ENCODE assay signal across 24 mouse cellular contexts in the genomic region with DNA sequence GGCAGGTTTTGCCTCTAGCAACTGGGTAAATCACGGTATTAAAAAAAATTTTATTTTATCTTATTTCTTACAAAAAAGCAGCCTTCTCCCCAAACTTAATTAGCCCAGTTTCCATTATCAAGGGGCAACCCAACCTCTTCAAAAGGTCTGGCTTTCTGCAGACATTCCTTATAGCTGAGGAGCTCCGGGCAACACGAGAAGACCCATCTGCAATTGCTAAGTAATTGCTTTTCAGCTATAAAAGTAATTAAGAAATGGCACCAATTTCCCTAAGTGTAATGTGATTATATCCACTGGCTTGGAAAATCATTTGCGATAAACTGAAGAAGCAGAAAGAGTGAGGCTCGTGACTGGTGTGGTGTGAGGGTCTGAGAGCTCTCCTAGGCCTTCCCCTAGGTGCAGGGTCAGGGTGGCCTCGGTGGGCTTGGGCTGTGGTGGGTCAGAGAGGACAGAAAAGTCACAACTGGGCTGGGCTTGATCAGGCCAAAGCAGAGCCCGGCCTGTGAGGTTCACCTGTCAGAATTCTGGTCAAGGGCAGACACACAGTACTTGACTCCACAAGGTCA.
DNase-seq lines count a peak whose midpoint lies in the region; ATAC-seq and TF ChIP-seq lines count a peak whose summit lies in the region.
"Had no signal": no experiment of that assay in that cellular context is flagged by ENCODE, and none has a peak within 500 bp of the region (broad histone marks: within the 10 kb centered on the region; RNA-seq: fewer than 3 reads in every experiment).

No protein-coding gene starts in this region.

- TF ChIP-seq CTCF in hindbrain, postnatal 0 days (IDR thresholded peaks at IDR 0.05; ENCODE audit: low read depth) = no peak

- 75% methylated on average over 7 of the region's 7 CpGs for WGBS in hindbrain, embryonic 14.5 days
- WGBS in hindbrain, embryonic 12.5 days = 82% methylated on average over 7 of the region's 7 CpGs
- WGBS in hindbrain, postnatal 0 days = 61% methylated on average over 7 of the region's 7 CpGs
- WGBS in hindbrain, embryonic 13.5 days = 77% methylated on average over 7 of the region's 7 CpGs
- WGBS in neural tube, embryonic 13.5 days = 58% methylated on average over 7 of the region's 7 CpGs
- WGBS in neural tube, embryonic 15.5 days = 49% methylated on average over 7 of the region's 7 CpGs

- H3K27me3 ChIP-seq in hindbrain, embryonic 14.5 days (ENCODE audit: control insufficient read depth, insufficient read depth, low read length) = peaks cover 19% of the 10 kb centered on the region
- H3K27me3 ChIP-seq in hindbrain, embryonic 12.5 days = peaks cover 24% of the 10 kb centered on the region
- peaks cover 12% of the 10 kb centered on the region; the same call in 1 of the 2 replicates for H3K27me3 ChIP-seq in hindbrain, postnatal 0 days (ENCODE audit: insufficient read depth, low read length)
- peaks cover 40% of the 10 kb centered on the region for H3K27me3 ChIP-seq in hindbrain, embryonic 13.5 days
- peaks cover 46% of the 10 kb centered on the region for H3K27me3 ChIP-seq in neural tube, embryonic 13.5 days
- H3K27me3 ChIP-seq in neural tube, embryonic 15.5 days (replicated peaks) = peaks cover 39% of the 10 kb centered on the region
- H3K27me3 ChIP-seq: Patski had no signal

- no peak overlapping the region for H3K27ac ChIP-seq in hindbrain, embryonic 14.5 days
- no peak overlapping the region for H3K27ac ChIP-seq in hindbrain, embryonic 12.5 days
- no peak overlapping the region for H3K27ac ChIP-seq in hindbrain, postnatal 0 days
- no peak overlapping the region for H3K27ac ChIP-seq in hindbrain, embryonic 13.5 days
- H3K27ac ChIP-seq in neural tube, embryonic 13.5 days (replicated peaks) = no peak overlapping the region
- no peak overlapping the region for H3K27ac ChIP-seq in neural tube, embryonic 15.5 days (replicated peaks)
- H3K27ac ChIP-seq: forebrain, embryonic 10.5 days; forebrain, embryonic 13.5 days; heart, adult 2 months had no signal

- H3K4me1 ChIP-seq in hindbrain, embryonic 14.5 days (replicated peaks; ENCODE audit: control insufficient read depth, insufficient read depth, low read length) = 0 out of 2 replicates have a peak, but pooled peaks cover under 1% of the 10 kb centered on the region
- 0 out of 2 replicates have a peak, but pooled peaks cover 2% of the 10 kb centered on the region for H3K4me1 ChIP-seq in hindbrain, embryonic 12.5 days
- H3K4me1 ChIP-seq in hindbrain, postnatal 0 days (ENCODE audit: insufficient read depth, low read length) = no peaks in the 10 kb centered on the region
- H3K4me1 ChIP-seq in hindbrain, embryonic 13.5 days (replicated peaks) = peaks cover 12% of the 10 kb centered on the region
- peaks cover 17% of the 10 kb centered on the region for H3K4me1 ChIP-seq in neural tube, embryonic 13.5 days (replicated peaks)
- H3K4me1 ChIP-seq in neural tube, embryonic 15.5 days = peaks cover 17% of the 10 kb centered on the region
- H3K4me1 ChIP-seq: forebrain, embryonic 13.5 days had no signal

- peak; percentile 48; the same call in 1 of the 2 replicates for ATAC-seq in hindbrain, embryonic 14.5 days (ENCODE audit: low FRiP score)
- no peak for ATAC-seq in hindbrain, embryonic 12.5 days (ENCODE audit: low FRiP score)
- ATAC-seq in hindbrain, postnatal 0 days = peak; percentile 45; the same call in 1 of the 2 replicates
- no peak for ATAC-seq in hindbrain, embryonic 13.5 days (ENCODE audit: low FRiP score)
- ATAC-seq in neural tube, embryonic 13.5 days (ENCODE audit: low read depth) = peak; percentile 64; the same call in 1 of the 2 replicates
- ATAC-seq in neural tube, embryonic 15.5 days (ENCODE audit: low FRiP score) = peak; percentile 61
- ATAC-seq: forebrain, embryonic 13.5 days; forebrain, embryonic 16.5 days; inflammation-experienced regulatory T-cells, adult 6 months; intestine, embryonic 16.5 days; Patski had no signal

- no peak overlapping the region for H3K4me3 ChIP-seq in hindbrain, embryonic 14.5 days (replicated peaks; ENCODE audit: low read length)
- H3K4me3 ChIP-seq in hindbrain, embryonic 12.5 days = no peak overlapping the region
- H3K4me3 ChIP-seq in hindbrain, postnatal 0 days (ENCODE audit: low read length) = no peak overlapping the region
- no peak overlapping the region for H3K4me3 ChIP-seq in hindbrain, embryonic 13.5 days
- no peak overlapping the region for H3K4me3 ChIP-seq in neural tube, embryonic 13.5 days
- H3K4me3 ChIP-seq in neural tube, embryonic 15.5 days (replicated peaks) = no peak overlapping the region
- H3K4me3 ChIP-seq: forebrain, embryonic 10.5 days; forebrain, embryonic 13.5 days; heart, adult 2 months had no signal

- no peaks in the 10 kb centered on the region for H3K9me3 ChIP-seq in hindbrain, embryonic 14.5 days (ENCODE audit: control insufficient read depth, low read length)
- H3K9me3 ChIP-seq in hindbrain, embryonic 12.5 days (replicated peaks) = no peaks in the 10 kb centered on the region
- no peaks in the 10 kb centered on the region for H3K9me3 ChIP-seq in hindbrain, postnatal 0 days (ENCODE audit: low read length)
- no peaks in the 10 kb centered on the region for H3K9me3 ChIP-seq in hindbrain, embryonic 13.5 days
- H3K9me3 ChIP-seq in neural tube, embryonic 13.5 days = no peaks in the 10 kb centered on the region
- H3K9me3 ChIP-seq in neural tube, embryonic 15.5 days (replicated peaks) = no peaks in the 10 kb centered on the region
- H3K9me3 ChIP-seq: forebrain, embryonic 10.5 days; forebrain, embryonic 13.5 days; G1E had no signal

- no peak overlapping the region for H3K9ac ChIP-seq in hindbrain, embryonic 14.5 days
- no peak overlapping the region for H3K9ac ChIP-seq in hindbrain, embryonic 12.5 days
- H3K9ac ChIP-seq in hindbrain, postnatal 0 days (replicated peaks; ENCODE audit: low read length) = no peak overlapping the region
- no peak overlapping the region for H3K9ac ChIP-seq in hindbrain, embryonic 13.5 days
- no peak overlapping the region for H3K9ac ChIP-seq in neural tube, embryonic 13.5 days
- H3K9ac ChIP-seq in neural tube, embryonic 15.5 days (replicated peaks) = no peak overlapping the region
- H3K9ac ChIP-seq: forebrain, embryonic 13.5 days had no signal

- DNase-seq in hindbrain, embryonic 14.5 days (ENCODE audit: low spot score) = no peak
- peak; percentile 39 for DNase-seq in hindbrain, postnatal 0 days (ENCODE audit: low spot score)
- no peak for DNase-seq in neural tube, embryonic 10.5 days (ENCODE audit: extremely low spot score, low spot score)
- DNase-seq in adrenal gland, postnatal 25 days = no peak
- DNase-seq: adrenal gland, postnatal 10 days; cerebellum, adult 11-12 months; cerebellum, adult 8-10 months; cerebellum, postnatal 10 days; cerebellum, postnatal 36 days; embryo, embryonic 11 days; gastrocnemius, postnatal 10 days; gastrocnemius, postnatal 36 days; heart, adult 2 months had no signal

- no peak overlapping the region for H3K4me2 ChIP-seq in hindbrain, embryonic 14.5 days (replicated peaks)
- no peak overlapping the region for H3K4me2 ChIP-seq in hindbrain, embryonic 12.5 days (replicated peaks)
- H3K4me2 ChIP-seq in hindbrain, postnatal 0 days (ENCODE audit: low read depth, low read length) = no peak overlapping the region
- H3K4me2 ChIP-seq in hindbrain, embryonic 13.5 days = no peak overlapping the region
- H3K4me2 ChIP-seq in neural tube, embryonic 13.5 days = no peak overlapping the region
- H3K4me2 ChIP-seq in neural tube, embryonic 15.5 days = no peak overlapping the region
- H3K4me2 ChIP-seq: forebrain, embryonic 13.5 days had no signal

- H3K36me3 ChIP-seq in hindbrain, embryonic 14.5 days (replicated peaks; ENCODE audit: control insufficient read depth, insufficient read depth) = no peaks in the 10 kb centered on the region
- H3K36me3 ChIP-seq in hindbrain, embryonic 12.5 days = no peaks in the 10 kb centered on the region
- H3K36me3 ChIP-seq in hindbrain, postnatal 0 days (ENCODE audit: insufficient read depth, low read length) = no peaks in the 10 kb centered on the region
- no peaks in the 10 kb centered on the region for H3K36me3 ChIP-seq in hindbrain, embryonic 13.5 days
- H3K36me3 ChIP-seq in neural tube, embryonic 13.5 days = no peaks in the 10 kb centered on the region
- no peaks in the 10 kb centered on the region for H3K36me3 ChIP-seq in neural tube, embryonic 15.5 days
- H3K36me3 ChIP-seq: forebrain, embryonic 10.5 days; G1E had no signal

Comparison
In these comparisons a context has a peak if more than half of its experiments do, and no peak if none do; other contexts are left out.
1. ATAC-seq: peak in hindbrain, embryonic 14.5 days (single experiment), hindbrain, postnatal 0 days (single experiment), neural tube, embryonic 13.5 days (single experiment) and neural tube, embryonic 15.5 days (single experiment); none in hindbrain, embryonic 12.5 days (single experiment) and hindbrain, embryonic 13.5 days (single experiment).